Mouse (Mus musculus) urinary bladder, postnatal 14 days (tissue): ENCODE measurements around the gene Stxbp3.
"Not testable (repeated sequence)": the region's sequence is repeated elsewhere in the genome, so short reads cannot be mapped to it uniquely, and the experiment has no call there.

Experiments used
- DNase-seq: peaks from one replicate; pipeline ENCODE4 v3.0.0; 2021; ENCODE audit warnings: low spot score

Stxbp3 gene

DNA sequence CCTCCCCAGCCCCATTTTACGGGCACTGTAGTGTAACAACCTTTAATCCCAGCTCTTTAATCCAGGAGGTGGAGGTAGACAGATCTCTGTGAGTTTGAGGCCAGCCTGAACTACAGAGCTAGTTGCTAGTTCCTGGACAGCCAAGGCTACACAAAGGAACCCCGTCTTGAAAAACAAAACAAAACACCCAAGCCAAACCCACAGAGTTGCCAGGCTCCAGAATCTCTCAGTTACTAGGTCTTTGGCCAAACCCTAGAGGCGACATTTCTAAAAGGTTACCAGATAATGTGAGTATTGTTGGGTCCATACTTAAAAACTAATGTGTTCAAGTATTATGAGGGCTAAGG is 16.8 kb upstream of the Stxbp3 start:
- DNase-seq, result no peak

DNA sequence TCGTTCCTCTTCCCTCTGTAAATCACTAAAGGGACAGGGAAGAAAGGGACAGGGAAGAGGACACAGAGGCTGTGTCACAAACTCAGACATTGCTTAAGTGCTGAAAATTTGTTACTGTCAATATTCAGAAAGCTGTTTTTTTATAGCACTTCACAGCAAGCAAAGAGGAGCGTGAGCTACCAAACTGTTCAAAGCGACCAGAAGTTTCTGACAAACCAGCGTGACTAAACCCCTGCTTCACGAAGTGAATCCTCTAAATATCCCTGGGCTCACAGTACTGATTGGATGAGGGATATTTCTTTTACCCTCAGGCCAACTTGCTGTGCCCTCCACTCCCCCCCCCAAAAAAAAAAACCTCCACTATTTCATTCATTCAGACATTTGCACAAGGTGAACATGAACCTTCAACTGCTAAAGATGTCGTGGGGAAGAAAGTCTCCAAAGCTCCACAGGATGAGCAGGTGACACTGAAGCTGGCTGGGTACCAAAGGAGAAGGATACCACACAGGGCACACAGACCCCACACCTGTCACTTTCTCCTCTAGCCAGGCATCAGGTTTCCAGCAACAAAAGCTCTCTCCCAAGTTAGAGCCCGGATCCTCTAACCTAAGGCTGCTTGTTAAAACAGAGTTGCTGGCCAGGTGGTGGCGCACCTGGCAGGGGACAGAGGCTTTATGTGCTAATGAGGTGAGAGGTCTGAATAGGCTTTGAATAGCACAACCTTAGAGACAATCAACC is 16.2 kb upstream of the Stxbp3 start:
- peak; percentile 49 for DNase-seq

DNA sequence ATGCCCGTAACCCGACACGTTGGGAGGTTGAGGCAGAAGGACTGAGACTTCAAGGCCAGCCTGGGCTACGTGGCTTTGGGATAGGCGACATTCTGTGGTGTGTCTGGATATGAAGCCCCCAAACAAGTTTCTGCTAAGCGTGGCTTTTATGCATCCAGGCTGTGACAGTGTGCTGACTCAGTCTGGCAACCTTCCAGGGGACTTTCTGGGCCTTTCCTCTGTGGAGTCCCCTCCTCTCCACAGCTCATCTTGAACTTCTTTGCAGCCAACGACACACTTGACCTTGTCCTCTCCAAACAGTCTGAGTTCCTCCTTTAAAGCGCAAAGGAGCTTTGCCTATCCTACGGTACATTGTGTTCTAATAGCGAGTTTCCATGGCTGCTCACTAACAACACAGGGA is 15.5 kb upstream of the Stxbp3 start:
- peak; percentile 59 for DNase-seq

DNA sequence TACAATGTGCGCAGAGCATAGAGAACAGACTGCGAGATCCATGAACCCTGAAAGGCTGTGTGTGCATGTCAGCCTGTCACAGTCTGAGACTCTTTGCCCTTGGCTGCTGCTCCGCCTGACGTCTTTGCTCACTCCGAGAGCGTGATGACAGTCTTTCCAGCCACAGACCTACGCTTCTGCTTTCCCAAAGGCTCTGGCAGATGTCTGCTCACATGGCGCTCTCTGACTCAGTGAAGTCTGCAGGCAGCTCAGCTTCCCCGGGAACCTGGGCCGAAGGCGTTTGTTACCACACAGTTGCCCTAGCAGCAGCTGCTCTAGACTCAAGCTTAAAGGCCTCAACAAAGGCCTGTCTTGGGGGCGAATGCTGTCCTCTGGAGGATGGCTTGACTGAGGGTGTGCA is 15.0 kb upstream of the Stxbp3 start:
- DNase-seq, result peak; percentile 29

DNA sequence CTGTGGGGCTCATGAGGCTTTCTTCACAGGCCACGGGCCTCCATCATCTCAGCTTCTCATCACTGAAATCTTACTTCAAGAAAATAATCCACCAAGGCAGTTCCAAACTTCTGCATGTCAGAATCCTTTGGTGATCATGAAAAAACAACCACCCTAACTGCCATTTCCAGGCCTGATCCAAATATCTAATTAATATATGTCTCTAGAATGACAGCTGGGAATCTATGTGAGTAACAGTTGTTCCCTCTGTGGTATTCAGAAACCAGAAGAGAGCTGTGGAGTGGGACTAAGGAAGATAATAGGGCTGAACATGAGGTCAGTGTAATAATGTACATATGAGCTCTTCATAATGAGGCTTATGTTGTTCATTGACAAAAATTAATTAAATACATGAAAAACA is 12.9 kb upstream of the Stxbp3 start:
- no peak for DNase-seq

DNA sequence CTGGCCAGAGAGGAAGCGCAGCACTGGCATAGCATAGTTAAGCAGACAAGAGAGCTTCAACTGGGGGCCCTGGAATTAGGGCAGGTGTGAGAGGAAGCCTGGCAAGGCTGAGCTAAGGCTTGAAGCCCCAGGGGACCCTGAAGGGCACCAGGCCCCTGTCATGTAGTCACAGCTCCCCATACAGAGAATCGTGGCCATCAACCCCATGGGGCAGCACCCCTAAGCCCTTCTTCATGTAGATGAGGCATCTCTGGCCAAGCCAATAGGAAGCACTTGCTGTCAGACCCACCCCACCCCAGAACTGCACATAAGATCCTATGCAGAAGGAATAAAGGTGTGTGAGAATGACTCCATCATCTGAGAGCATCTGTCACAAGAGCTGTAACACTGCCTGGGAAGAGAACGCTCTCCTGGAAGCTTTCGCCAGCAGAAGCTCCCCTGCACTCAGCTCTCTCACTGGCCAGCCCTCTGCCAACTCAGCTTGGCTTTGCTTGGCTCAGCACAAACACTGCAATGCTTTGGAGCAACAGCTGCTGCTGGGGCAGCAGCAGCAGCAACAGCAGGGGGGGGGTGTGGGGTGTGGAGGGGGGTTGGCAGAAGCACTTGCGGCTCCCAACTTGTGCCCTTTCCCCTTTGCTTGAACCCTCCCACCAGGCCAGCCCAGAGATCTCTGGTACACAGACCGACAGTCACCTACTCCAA is 11.8 kb upstream of the Stxbp3 start:
- no peak for DNase-seq

DNA sequence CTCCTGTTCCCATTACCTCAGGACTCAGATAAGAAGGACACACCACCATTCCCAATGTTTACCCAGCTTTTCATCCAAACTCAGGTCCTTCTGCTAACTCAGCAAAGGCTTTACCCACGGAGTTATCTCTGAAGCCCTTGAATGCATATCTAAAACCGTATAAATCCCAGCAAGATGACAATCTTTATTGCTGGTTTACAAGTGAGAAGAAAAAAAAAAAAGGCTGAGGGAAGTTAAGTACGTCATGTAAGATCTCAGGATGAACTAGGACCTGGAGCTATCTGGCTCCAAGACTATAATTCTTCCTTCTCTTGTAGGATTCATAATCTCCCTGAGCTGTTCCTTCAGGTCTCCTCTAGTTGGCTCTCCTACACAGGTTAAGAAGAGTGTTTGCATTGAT is 11.2 kb upstream of the Stxbp3 start:
- DNase-seq, result no peak

DNA sequence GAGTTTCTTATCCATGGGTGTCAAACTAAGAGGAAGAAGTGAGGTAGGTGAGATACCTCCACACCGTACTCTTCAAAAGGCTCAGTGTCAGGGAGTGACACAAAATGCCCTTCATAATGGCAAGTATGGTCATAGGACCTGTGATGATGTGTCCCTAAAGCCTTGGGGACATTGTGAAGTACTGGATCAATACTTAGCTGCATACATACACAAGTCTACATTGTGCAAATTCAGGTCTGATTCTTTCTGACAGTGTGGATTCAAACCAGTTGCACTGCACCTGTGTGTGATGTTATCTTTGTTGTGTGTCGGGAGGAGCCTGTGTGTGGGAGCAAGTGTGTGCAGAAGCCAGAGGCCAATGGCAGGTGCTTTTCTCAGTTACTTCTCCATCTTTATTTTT is 10.7 kb upstream of the Stxbp3 start:
- no peak for DNase-seq

DNA sequence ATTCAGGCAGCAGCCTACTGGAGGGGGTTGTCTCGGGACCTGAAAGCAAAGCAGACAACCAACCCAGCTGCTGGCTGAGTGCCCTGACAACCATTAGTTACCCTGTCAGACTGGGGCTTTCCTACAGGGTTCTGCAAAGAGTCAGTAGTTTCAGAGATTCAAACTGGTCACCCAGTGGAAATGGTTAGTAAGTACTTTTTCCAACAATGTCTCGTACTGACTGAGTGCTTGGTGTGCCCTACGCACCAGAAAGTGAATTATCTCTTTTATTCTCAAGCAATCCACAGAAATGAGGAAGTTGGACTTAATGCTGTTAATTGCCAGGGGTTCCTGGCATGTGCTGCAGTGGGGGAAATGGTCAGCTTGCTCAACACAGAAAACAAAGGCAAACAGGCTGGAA is 10.2 kb upstream of the Stxbp3 start:
- peak; percentile 33 for DNase-seq

DNA sequence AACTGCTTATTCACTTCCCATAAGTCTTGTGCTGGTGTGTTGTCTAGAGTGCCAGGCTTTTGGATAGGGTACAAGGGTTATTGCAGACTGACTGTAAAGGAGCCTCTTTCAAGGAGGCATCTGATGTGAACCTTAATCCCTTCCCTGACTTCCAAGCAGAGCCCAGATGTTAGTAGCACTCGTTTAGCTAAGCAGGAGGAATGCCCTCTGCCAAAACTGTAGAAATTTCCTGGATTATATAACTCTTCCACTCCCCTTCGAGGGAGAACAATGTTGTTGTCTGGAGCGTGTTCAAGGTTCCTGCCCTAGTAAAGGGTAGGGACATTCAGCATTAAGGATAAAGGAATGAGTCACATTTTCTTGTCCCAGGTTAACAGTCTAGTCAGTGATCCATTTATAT is 6.3 kb upstream of the Stxbp3 start:
- DNase-seq, result no peak

DNA sequence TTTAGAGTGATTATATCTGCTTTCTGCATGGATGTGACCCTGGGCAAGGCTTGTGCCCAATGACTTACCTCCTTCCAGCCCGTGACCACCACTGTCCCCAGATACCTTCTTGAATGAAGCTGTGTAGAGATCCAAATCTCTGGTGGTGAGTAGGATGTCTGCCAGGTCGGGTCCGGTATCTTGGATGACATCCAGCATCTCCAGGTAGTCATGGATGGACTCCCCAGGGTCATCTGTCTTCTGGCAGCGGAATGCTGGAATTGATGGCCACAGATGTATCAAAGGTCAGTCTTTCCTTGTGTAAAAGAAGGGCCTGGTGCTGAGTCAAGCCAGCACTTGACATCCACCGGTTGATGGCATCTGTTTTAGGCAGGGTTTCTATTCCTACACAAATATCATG is 4.2 kb upstream of the Stxbp3 start:
- no peak for DNase-seq

DNA sequence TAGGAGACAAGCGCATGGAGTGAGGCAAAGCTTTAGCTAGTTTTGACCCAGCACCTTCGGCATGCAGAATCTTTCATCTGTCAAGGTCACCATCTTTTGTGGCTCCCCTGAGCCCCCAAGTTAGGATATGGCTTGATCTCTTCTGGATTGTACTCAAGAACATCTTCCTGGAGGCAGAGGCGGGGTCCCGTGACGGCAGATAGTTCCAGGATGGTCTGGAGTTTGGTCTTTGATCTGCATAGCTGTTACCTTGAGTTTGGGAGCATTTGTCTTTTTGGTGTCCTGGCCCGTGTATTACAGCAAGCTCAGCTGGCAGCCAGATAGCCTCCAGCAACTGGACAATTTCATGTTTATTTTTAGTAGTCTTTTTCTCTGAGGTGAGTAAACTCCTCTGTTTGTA is 3.7 kb upstream of the Stxbp3 start:
- no peak for DNase-seq

DNA sequence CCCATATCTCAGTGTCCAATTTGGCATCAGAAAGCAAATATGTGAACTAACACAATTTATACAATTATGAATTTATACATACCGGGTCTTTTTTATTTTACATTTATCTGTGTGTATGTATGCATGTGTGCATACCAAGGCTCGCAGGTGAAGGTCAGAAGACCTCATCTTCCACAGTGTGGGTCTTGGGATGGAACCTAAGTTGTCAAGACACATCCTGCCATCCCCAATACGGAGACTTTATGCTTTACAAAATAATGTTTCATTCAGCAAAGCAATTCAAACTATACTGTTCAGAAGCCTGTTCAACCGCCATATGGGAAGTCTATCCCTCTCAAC is 359 bp upstream of the Stxbp3 start:
- DNase-seq, result no peak

DNA sequence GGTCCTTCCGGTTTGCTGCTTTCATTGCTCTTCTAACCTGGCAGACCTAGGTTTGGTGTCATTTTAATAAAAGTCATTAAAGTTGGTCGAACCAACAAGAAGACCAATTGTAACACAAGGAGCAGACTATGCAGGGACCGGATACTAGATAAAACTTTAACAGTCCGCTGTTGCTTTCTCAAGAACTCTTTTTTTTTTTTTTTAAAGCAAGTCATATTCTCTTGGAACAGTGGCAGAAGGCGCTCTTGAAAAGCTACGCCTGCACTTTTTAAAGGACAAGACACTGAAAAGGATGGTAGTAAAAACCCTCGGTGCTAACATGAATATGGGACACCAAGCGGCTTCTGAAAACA is 703 bp downstream of the Stxbp3 start:
- no peak for DNase-seq

DNA sequence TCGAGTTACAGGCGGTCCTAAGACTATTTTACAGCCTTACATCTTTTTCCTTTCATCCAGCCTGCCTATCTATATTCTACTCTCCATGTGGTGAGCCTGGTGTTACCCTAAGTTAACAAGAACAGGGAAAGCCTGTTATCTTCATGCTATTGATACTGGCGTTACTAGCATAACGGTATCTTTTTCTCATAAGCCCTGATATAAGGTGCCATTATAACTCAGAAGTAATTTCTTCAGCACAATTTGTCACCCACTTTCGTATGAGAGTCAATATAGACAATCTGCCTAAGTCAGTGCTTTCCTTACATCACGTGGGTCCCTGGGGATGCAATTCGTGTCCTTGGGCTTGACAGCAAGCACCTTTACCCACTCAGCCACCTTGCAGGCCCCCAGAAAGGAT is 1.3 kb downstream of the Stxbp3 start:
- DNase-seq, result no peak

DNA sequence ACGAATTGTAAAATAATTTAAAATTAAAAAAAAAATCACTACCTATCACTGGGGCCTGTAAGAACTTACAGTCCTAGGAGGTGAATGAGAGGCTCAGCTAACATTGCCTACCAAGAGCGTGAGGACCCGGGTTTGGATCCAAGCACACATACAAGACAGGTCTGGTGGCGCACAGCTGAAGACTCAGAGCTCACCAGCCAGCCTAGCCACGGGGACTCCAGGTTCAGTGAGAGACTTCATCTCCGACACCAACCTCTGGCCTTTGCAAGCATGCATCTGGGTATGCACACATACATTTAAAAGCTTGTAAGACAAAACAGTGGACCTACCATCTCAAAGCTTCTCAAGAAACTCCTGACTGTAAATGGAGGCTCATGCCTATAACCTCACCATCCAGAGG is 3.4 kb downstream of the Stxbp3 start:
- no peak for DNase-seq

DNA sequence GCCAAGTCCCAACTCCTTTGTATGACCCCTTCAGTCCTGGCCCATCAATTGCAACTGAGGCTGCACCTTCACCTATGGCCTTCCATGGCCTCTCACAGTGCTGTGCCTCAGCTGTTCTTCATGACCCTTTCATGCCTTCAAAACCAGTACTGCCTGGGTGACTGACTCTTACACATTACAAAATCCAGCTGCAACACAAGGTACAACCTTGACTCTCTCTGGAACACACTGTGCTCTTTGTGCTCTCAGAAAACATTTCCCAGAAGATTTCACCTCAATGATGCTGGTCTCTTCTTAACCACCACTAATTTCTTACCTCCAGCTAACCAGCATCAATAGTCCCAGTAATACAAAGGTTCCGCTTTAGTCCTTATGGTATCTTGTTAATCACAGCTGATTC is 6.6 kb downstream of the Stxbp3 start:
- DNase-seq, result not testable (repeated sequence)

DNA sequence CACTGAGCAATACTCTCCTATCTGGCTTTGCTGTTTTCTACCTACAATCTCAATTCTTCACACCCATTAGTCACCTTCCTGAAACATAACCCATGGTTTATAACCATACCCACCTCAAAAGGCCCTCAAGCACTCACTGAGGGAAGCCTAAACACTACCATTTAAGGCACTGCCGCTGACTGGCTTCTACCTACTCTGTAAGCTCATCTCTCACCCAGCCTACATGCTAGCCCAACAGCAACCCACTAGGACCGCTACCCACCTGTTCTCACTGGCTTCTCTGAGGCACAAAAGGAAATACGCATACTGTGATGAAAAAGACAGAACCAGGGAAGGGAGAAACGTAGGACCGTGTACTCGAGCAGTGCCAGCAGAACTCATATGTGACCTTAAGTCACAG is 8.6 kb downstream of the Stxbp3 start:
- no peak for DNase-seq

DNA sequence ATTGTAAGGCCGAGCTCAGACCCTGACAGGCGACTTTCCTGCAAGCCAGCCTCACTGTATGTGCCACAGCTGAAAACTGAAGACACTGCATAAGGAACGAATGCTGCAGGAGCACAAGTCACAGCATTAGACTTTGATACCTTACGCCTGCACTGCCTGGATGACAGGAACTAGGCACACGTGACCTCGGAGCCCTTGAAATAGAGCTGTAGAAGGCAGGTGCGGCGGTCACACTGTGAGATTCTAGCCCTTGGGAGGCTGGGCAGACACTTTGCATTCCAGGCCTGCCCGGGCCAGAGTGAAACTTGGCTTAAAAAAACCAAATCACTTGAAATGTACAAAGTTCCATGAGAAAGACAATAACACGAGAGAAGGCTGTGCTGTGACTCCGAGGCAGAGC is 9.8 kb downstream of the Stxbp3 start:
- DNase-seq, result peak; percentile 19

DNA sequence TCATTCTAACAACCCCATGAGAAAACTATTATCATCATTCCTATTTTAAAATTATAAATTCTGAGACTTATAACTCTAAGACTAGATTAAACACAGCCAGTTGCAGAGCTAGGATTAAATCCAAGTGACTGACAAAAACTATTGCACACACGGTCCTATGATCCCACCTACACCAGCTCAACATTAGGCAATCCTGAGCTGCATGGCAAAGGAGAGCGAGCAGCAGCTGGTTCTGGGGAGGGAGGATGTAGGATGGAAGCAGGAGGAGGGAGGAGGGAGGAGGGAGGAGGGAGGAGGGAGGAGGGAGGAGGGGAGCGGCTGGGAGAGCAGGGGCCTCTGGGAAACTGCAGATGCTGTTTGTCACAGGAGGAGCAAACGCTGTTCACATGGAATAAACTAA is 24.7 kb downstream of the Stxbp3 start:
- DNase-seq, result no peak

DNA sequence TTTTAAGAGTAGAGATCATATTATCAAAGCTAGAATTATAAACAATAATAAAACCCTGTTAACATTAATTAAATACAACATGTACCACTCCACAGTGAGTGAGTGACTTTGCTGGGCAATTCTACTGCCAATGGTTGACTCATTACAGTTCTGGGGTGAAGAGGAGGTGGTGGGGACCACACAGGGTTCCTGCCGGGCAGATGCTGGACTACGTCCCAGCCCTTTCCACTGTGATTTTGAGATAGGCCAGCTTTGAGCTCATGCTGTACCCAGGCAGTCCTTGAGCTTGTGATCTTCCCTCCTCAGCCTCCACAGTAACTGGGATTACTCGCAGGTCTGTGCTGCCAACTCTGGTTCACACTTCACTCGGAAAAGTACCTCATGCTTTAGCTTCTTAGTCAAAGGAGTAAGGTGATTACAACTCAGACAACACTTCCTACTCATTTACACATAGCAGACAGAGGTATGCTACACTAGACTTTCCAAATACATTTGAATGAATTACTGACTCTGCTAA is 29.5 kb downstream of the Stxbp3 start:
- DNase-seq, result no peak

DNA sequence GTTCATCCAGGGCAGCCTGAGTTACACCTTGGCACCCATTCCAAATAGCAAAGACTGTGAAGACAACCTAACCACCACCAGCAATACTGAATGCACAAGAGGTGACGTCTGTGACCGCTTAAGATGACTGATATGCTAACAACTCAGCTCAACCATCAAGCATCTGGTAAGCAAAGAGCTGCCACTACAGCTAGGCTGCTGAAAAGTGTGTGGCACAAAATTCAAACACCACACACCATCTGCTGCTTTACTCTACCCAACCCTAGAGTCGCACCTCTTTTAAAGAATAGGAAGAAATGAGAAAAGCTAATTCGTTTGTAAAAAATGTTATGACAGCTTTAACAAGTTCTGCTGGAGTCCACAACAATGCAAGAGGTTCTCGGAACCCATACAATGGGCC is 34.7 kb downstream of the Stxbp3 start:
- DNase-seq, result no peak

DNA sequence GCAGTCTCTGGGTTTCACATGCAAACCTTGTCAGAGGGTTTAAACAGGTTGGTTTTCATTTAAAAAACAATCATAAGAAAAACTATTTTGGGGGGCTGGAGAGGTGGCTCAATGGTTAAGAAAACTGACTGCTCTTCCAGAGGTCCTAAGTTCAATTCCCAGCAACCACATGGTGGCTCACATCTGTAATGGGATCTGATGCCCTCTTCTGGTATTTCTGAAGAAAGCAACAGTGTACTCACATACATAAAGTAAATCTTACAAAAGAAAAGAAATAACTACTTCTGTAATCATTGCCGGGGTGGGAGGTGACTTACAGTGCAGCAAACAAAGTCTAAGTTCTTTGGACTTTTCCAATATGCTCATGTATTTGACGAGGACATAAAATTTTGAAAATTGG is 42.0 kb downstream of the Stxbp3 start:
- DNase-seq, result no peak

DNA sequence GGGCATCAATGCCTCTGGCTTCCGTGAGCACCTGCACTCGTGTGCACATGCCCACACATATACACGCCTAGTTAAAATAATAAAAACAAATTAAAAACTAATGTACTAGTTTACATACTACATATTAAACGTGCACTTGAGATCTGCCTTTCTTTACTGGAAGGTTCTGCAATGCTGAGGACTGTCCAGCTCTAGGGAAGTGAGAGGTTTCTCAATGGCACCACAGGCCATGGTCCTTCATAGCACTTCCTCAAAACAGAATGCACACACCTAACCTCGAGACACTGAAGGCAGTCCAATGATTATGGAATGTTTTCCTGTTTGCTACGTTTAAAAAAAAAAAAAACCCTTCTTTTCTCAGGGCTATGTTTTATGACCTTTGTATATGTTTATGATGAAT is 42.6 kb downstream of the Stxbp3 start:
- no peak for DNase-seq
